Mouse (Mus musculus): ENCODE measurements at regions not wholly inside any gene's neighbourhood (a gene's known extent, or its start where the extent isn't known, plus 50 kb on each side); places are given as distances from the start of the nearest gene placed in this dataset.

DNA sequence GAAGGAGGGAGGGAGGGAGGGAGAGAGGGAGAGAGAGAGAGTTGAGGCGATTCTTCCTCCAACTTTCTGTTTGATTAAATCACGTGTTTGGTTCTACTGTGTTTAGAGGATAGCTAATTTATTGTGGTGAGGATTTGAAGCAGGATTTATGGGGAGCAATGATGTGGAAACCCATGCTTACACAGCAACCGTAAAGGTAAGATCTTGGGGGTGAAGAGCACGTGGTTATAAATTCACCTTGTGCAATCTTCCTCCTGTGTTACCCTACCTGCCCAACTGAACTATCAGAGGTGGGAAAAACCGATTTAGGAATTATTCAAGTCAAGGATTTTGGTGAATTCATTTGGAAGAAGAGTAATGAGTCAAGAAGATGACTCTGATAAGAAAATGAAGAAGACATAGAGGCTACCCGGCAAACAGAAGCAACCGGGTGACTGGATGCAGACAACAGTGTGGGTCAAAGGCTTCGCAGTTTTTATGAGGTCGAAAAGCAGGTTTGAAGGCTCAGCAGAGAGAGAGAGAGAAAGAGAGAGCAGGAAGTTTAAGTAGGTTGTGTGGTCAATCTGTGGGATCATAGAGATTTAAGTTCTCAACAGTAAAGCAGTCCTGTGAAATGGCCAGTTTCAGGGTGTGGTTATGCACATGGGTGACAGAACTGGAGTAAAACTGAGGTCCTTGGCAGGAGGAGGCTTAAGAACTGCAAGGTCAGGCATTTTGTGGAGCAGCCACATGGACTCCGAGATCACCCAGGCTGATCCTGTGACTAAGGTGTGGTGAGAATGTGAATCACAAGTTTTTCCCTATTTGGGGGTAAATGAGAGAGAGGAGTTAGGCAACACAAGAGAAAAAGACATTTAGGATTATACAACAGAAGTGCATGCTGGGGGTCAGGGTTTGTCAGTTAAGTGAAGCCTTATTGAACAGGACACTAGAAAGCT, 178.6 kb downstream of the Phlda1 start:
- H3K4me3 ChIP-seq (ENCODE audit: low read length) = no peak overlapping the region
- H3K36me3 ChIP-seq (ENCODE audit: insufficient read depth, low read length) = no peaks in the 10 kb centered on the region
- WGBS = 51% methylated on average over 10 of the region's 10 CpGs
- no peak overlapping the region for H3K27ac ChIP-seq (ENCODE audit: low read length)
- H3K4me1 ChIP-seq (ENCODE audit: insufficient read depth, low read length) = peaks cover 14% of the 10 kb centered on the region
- no peaks in the 10 kb centered on the region for H3K27me3 ChIP-seq (ENCODE audit: insufficient read depth, low read length)
- H3K4me2 ChIP-seq (replicated peaks; ENCODE audit: low read depth, low read length) = no peak overlapping the region
- no peak overlapping the region for H3K9ac ChIP-seq (replicated peaks; ENCODE audit: low read length)
- no peaks in the 10 kb centered on the region for H3K9me3 ChIP-seq (ENCODE audit: low read length)
- no peak for ATAC-seq (ENCODE audit: low FRiP score, low TSS enrichment)

DNA sequence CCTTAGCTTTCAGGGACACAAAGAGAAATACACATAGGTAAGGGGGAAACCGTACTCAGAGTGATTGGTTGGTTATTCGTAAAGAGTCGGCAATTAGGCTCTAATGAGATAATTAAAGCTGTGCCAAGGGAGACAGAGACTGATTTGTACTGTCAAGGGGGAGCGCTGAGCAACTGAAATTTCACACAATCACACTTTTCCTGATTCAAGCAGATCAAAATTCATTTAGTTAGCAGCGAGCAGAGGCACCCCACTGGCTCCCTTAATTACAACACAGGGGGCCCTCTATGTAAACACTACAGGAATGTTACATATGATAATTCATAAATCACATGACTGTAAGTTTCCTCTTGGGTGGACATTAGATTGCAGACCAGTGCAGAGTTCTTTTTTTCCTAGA, 180.5 kb downstream of the Phlda1 start:
- Histone ChIP-seq H3K9me3 (ENCODE audit: low read length) (no peaks in the 10 kb centered on the region), H3K4me1 (ENCODE audit: insufficient read depth, low read length) (peaks cover 32% of the 10 kb centered on the region), H3K27me3 (ENCODE audit: insufficient read depth, low read length) (no peaks in the 10 kb centered on the region), H3K27ac (ENCODE audit: low read length) (no peak overlapping the region), H3K4me2 (replicated peaks; ENCODE audit: low read depth, low read length) (no peak overlapping the region), H3K36me3 (ENCODE audit: insufficient read depth, low read length) (no peaks in the 10 kb centered on the region), H3K4me3 (ENCODE audit: low read length) (no peak overlapping the region), H3K9ac (replicated peaks; ENCODE audit: low read length) (no peak overlapping the region)
- ATAC-seq (ENCODE audit: low FRiP score, low TSS enrichment) = no peak
- 49% methylated on average over 5 of the region's 5 CpGs for WGBS

DNA sequence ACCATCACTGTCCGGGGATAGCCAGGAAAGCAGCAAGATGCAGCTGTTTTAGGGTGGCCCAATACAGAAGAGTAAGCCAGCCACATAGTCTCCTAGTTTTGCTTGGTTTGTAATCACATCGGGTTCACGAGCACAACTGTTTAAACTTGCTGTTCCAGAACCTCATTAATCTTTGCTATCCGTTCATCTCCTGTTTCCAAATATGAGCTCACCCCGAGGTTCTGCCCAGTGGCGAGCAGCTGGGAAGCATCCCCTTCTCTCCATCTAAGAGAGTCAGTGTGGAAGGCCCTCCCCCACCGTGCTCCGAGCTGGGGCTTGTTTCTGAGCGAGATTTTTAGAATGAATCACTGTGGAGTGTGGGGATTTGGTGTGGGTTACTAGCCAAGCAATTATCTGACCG, 183.5 kb downstream of the Phlda1 start:
- Histone ChIP-seq H3K27me3 (ENCODE audit: insufficient read depth, low read length) (no peaks in the 10 kb centered on the region), H3K9me3 (ENCODE audit: low read length) (no peaks in the 10 kb centered on the region), H3K4me2 (replicated peaks; ENCODE audit: low read depth, low read length) (no peak overlapping the region), H3K4me1 (ENCODE audit: insufficient read depth, low read length) (peaks cover 39% of the 10 kb centered on the region), H3K4me3 (ENCODE audit: low read length) (no peak overlapping the region), H3K36me3 (ENCODE audit: insufficient read depth, low read length) (no peaks in the 10 kb centered on the region), H3K27ac (ENCODE audit: low read length) (peak overlapping the region; percentile 79), H3K9ac (replicated peaks; ENCODE audit: low read length) (no peak overlapping the region)
- WGBS = 9% methylated on average over 10 of the region's 10 CpGs
- ATAC-seq (ENCODE audit: low FRiP score, low TSS enrichment) = peak; percentile 93

DNA sequence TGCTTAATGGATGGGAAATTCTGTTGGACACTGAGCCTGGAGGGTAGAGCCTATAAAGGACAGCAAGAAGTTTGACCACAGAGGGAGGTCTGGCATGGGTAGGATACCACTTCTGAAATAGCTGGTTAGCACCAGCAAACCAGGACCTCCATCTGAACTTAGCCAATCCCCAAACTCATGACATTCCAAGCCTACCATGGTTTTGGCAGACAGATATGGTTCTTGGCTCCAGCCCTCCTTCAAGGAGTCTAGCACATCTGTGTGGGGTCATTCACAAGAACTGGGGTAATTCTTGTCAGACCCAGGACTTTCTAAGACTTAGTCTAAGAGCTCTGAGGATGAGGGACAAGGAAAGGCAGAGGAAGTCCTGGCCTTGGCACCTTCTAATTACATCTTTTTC, 187.7 kb downstream of the Phlda1 start:
- Histone ChIP-seq H3K27me3 (ENCODE audit: insufficient read depth, low read length) (no peaks in the 10 kb centered on the region), H3K4me3 (ENCODE audit: low read length) (no peak overlapping the region), H3K4me2 (replicated peaks; ENCODE audit: low read depth, low read length) (no peak overlapping the region), H3K4me1 (ENCODE audit: insufficient read depth, low read length) (peaks cover 60% of the 10 kb centered on the region), H3K9me3 (ENCODE audit: low read length) (no peaks in the 10 kb centered on the region), H3K27ac (ENCODE audit: low read length) (peak overlapping the region; percentile 56; the same call in 1 of the 2 replicates), H3K36me3 (ENCODE audit: insufficient read depth, low read length) (no peaks in the 10 kb centered on the region), H3K9ac (replicated peaks; ENCODE audit: low read length) (no peak overlapping the region)
- no peak for ATAC-seq (ENCODE audit: low FRiP score, low TSS enrichment)

DNA sequence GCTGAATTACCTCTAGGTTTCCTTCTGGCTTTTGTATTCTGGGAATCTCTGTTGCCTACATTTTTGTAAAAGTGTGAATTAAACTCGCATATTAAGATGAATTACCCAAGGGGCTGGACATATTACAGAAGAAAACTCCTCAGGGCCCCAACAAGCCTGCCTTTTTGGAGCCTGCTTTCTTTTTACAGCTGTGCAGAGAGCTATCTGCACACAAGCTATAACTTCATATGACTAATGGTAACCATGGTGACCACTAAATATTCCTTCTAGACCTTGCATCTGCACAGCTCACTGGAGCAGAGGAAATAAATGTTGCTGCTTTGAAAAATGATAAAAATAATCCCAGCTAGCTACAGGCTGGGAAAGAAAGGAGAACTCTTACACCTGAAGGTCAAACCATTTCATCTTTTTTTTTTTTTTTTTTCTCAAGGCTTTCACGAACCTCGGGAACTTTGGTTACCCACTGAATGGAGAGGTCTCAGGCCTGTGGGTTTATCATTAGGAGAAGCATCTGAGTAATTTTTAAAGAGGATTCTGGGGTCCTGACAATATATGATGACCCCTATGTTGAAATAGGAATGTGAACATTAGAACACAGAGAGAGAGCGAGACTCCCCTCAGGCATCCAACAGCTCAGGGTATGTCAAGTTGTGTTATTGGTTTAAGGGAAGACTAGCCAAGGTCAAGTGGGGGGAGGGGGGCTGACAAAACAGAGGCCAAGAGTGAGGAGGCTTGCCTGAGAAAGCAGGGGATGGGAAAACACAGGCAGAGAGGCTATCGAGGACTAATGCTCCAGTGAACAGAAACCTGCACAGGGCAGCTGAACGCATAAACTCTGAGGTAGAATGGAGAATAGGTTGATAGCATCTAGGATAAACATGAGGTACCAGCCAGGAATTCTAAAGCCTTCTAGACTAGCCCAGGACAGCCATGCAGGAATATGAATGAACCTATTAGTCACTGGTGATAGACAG, 188.4 kb downstream of the Phlda1 start:
- no peaks in the 10 kb centered on the region for H3K27me3 ChIP-seq (ENCODE audit: insufficient read depth, low read length)
- H3K9me3 ChIP-seq (ENCODE audit: low read length) = no peaks in the 10 kb centered on the region
- H3K27ac ChIP-seq (ENCODE audit: low read length) = peak overlapping the region; percentile 56; the same call in 1 of the 2 replicates
- WGBS = 24% methylated on average over 6 of the region's 6 CpGs
- no peak overlapping the region for H3K4me3 ChIP-seq (ENCODE audit: low read length)
- H3K36me3 ChIP-seq (ENCODE audit: insufficient read depth, low read length) = no peaks in the 10 kb centered on the region
- H3K9ac ChIP-seq (replicated peaks; ENCODE audit: low read length) = no peak overlapping the region
- ATAC-seq (ENCODE audit: low FRiP score, low TSS enrichment) = peak; percentile 66
- H3K4me2 ChIP-seq (replicated peaks; ENCODE audit: low read depth, low read length) = no peak overlapping the region
- H3K4me1 ChIP-seq (ENCODE audit: insufficient read depth, low read length) = peaks cover 53% of the 10 kb centered on the region

DNA sequence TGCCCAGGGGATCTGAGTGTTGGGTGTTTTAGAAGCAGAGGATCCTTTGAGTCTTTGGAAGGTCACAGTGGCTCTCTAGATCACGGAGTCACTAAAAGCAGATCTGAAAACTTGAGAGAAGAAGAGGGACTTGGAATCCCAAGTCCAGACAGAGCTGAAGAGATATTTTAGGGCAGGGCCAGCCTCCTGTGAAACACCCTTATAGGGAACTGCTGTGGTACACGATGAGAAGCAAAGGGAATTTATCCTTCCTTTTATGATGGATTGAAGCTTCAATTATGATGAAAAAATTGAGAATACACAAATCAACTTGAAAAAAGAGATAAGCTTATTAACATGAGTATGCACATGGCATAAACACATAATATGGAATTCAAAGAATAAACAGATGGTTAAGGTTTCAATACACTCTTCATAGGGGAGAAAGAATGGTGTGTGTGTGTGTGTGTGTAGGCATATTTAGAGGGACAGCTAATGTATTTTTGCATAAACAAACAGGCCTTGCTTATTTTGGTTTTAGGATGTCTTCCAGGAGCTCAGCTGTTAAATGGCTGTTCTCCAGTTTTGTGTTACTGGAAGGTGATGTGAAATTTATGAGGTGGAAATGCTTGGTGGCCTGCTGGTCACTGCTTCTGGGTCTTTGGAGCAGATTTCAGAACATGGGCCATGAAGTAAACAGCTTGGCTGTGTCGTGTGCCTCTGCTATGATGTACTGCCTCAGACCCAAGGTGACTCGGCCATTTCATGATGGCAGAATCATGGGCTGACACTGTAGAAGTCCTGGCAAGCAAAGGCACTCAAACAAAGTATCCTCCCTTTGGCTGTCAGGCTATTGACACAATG, 190.1 kb downstream of the Phlda1 start:
- Histone ChIP-seq H3K9ac (replicated peaks; ENCODE audit: low read length) (no peak overlapping the region), H3K9me3 (ENCODE audit: low read length) (no peaks in the 10 kb centered on the region), H3K27me3 (ENCODE audit: insufficient read depth, low read length) (no peaks in the 10 kb centered on the region), H3K4me3 (ENCODE audit: low read length) (no peak overlapping the region), H3K4me2 (replicated peaks; ENCODE audit: low read depth, low read length) (no peak overlapping the region), H3K4me1 (ENCODE audit: insufficient read depth, low read length) (peaks cover 37% of the 10 kb centered on the region), H3K36me3 (ENCODE audit: insufficient read depth, low read length) (no peaks in the 10 kb centered on the region), H3K27ac (ENCODE audit: low read length) (peak overlapping the region; percentile 52; the same call in 1 of the 2 replicates)
- WGBS = 41% methylated on average over 4 of the region's 4 CpGs
- ATAC-seq (ENCODE audit: low FRiP score, low TSS enrichment) = peak; percentile 76

GRCm38 (mm10) chr10:111696987-111697386, 190.9 kb downstream of the Phlda1 start:
- H3K4me2 ChIP-seq (replicated peaks; ENCODE audit: low read depth, low read length) = no peak overlapping the region
- peak overlapping the region; percentile 20; the same call in 1 of the 2 replicates for H3K27ac ChIP-seq (ENCODE audit: low read length)
- no peak for ATAC-seq (ENCODE audit: low FRiP score, low TSS enrichment)
- H3K36me3 ChIP-seq (ENCODE audit: insufficient read depth, low read length) = no peaks in the 10 kb centered on the region
- peaks cover 33% of the 10 kb centered on the region for H3K4me1 ChIP-seq (ENCODE audit: insufficient read depth, low read length)
- 68% methylated on average over 2 of the region's 2 CpGs for WGBS
- H3K9me3 ChIP-seq (ENCODE audit: low read length) = no peaks in the 10 kb centered on the region
- H3K9ac ChIP-seq (replicated peaks; ENCODE audit: low read length) = no peak overlapping the region
- no peaks in the 10 kb centered on the region for H3K27me3 ChIP-seq (ENCODE audit: insufficient read depth, low read length)
- H3K4me3 ChIP-seq (ENCODE audit: low read length) = no peak overlapping the region

DNA sequence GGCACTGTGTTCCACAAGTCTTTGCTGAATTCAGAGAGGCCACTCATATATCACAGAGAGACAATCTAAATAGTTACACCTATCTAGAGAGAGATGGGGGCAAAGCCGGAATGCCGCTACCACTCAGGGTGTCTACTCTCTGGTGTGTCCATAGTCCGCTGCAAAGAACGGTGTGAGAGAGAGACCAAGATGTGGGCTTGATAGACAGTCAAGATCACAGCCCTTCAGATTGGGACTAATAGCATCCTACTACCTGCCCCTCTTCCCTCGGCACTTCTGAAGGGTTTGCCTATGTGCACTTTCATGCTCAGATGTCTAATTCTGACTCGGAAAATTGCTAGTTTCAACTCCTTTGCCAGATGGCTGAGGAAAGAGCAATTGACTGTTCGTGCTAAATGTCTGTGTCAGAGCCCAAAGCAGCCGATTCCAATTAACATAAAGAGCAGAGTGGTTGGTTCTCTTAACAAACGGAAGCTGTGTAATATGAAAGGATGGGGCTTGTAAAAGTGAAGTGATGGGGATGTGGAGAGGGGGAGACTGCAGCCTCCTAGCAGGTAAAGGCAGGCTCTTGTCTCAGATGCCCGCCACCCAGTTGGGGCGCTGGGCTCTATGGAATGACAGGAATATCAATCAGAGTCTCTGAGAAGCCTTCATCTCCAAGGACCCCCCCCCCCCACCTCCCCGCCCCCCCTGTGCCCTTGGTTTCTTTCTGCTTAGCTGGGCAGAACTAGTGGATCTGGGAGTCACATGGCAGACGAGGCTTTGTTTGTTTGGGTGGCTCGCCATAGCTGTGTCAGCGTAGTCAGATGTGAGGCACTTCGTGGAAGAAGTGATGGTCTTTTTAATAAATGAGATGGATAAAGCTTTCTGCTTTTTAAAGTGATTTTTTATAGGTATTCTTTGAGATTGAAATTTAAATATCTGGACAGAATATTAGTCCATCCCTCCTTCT, 193.7 kb downstream of the Phlda1 start:
- no peak overlapping the region for H3K27ac ChIP-seq (ENCODE audit: low read length)
- ATAC-seq (ENCODE audit: low FRiP score, low TSS enrichment) = no peak
- no peaks in the 10 kb centered on the region for H3K36me3 ChIP-seq (ENCODE audit: insufficient read depth, low read length)
- peaks cover 20% of the 10 kb centered on the region for H3K4me1 ChIP-seq (ENCODE audit: insufficient read depth, low read length)
- WGBS = 63% methylated on average over 16 of the region's 16 CpGs
- H3K9ac ChIP-seq (replicated peaks; ENCODE audit: low read length) = no peak overlapping the region
- H3K9me3 ChIP-seq (ENCODE audit: low read length) = no peaks in the 10 kb centered on the region
- no peaks in the 10 kb centered on the region for H3K27me3 ChIP-seq (ENCODE audit: insufficient read depth, low read length)
- no peak overlapping the region for H3K4me3 ChIP-seq (ENCODE audit: low read length)
- H3K4me2 ChIP-seq (replicated peaks; ENCODE audit: low read depth, low read length) = no peak overlapping the region

Measured in kidney, embryonic 16.5 days (tissue).